Comparison of ENCODE assay signal across 10 mouse cellular contexts in genomic region chr7:116294961-116295360, GRCm38 (mm10). TPM values are rescaled to one million over a fixed set of nuclear protein-coding genes. Genes with fewer than 3 reads are reported as not detected.
DNase-seq lines count a peak whose midpoint lies in the region; ATAC-seq and TF ChIP-seq lines count a peak whose summit lies in the region.
"Had no signal": no experiment of that assay in that cellular context is flagged by ENCODE, and none has a peak within 500 bp of the region (broad histone marks: within the 10 kb centered on the region; RNA-seq: fewer than 3 reads in every experiment).

No protein-coding gene starts in this region.

- no peaks in the 10 kb centered on the region for H3K27me3 ChIP-seq in heart, embryonic 11.5 days (ENCODE audit: control insufficient read depth, insufficient read depth, low read length)
- no peaks in the 10 kb centered on the region for H3K27me3 ChIP-seq in thymus, adult 2 months (ENCODE audit: control insufficient read depth, insufficient read depth, low read length)
- H3K27me3 ChIP-seq: stomach, embryonic 15.5 days had no signal

- 44% methylated on average over 3 of the region's 3 CpGs for WGBS in heart, embryonic 11.5 days (ENCODE audit: insufficient replicate concordance)
- WGBS in thymus, adult 2 months: 33% methylated on average over 3 of the region's 3 CpGs

- TF ChIP-seq POLR2A in thymus, adult 2 months (IDR thresholded peaks at IDR 0.05; ENCODE audit: control insufficient read depth, extremely low read depth, insufficient read depth, low read length, poor library complexity): no peak

- H3K27ac ChIP-seq in heart, embryonic 11.5 days (ENCODE audit: low read depth, low read length): no peak overlapping the region
- H3K27ac ChIP-seq in thymus, adult 2 months (ENCODE audit: control insufficient read depth, insufficient read depth, low read length): no peak overlapping the region
- H3K27ac ChIP-seq: stomach, embryonic 15.5 days had no signal

- no peak overlapping the region for H3K9ac ChIP-seq in heart, embryonic 11.5 days (ENCODE audit: low read depth, low read length)
- H3K9ac ChIP-seq: stomach, embryonic 15.5 days had no signal

- DNase-seq in heart, adult 8-10 months (ENCODE audit: low spot score): no peak
- peak; percentile 14 for DNase-seq in thymus, adult 2 months
- DNase-seq in thymus, adult 18-20 months: no peak
- peak; percentile 44 to 77 for DNase-seq in kidney, postnatal 25 days
- peak; percentile 63 for DNase-seq in yolk sac, embryonic 10.5 days (ENCODE audit: low spot score)
- DNase-seq in cerebellum, postnatal 14 days: no peak
- DNase-seq in urinary bladder, postnatal 25 days (ENCODE audit: low spot score): no peak
- DNase-seq: midbrain, embryonic 14.5 days had no signal

- no peak for TF ChIP-seq CTCF in thymus, adult 2 months (IDR thresholded peaks at IDR 0.05; ENCODE audit: borderline replicate concordance, control insufficient read depth, extremely low read depth, insufficient read depth, low read length, poor library complexity)

- H3K4me3 ChIP-seq in heart, embryonic 11.5 days (ENCODE audit: low read depth, low read length): no peak overlapping the region
- no peak overlapping the region for H3K4me3 ChIP-seq in thymus, adult 2 months (ENCODE audit: control insufficient read depth, insufficient read depth, low read length)
- H3K4me3 ChIP-seq: stomach, embryonic 15.5 days had no signal

- no peaks in the 10 kb centered on the region for H3K36me3 ChIP-seq in heart, embryonic 11.5 days (ENCODE audit: control insufficient read depth, insufficient read depth, low read length)
- no peaks in the 10 kb centered on the region for H3K36me3 ChIP-seq in thymus, adult 2 months (ENCODE audit: control insufficient read depth, insufficient read depth, low read length)
- H3K36me3 ChIP-seq: stomach, embryonic 15.5 days had no signal

- peak; percentile 39; the same call in 1 of the 2 replicates for ATAC-seq in heart, embryonic 11.5 days (replicated peaks; ENCODE audit: insufficient number of reproducible peaks, low FRiP score, low TSS enrichment)

- no peak overlapping the region for H3K4me2 ChIP-seq in heart, embryonic 11.5 days
- H3K4me2 ChIP-seq: stomach, embryonic 15.5 days had no signal

- no peaks in the 10 kb centered on the region for H3K9me3 ChIP-seq in heart, embryonic 11.5 days (replicated peaks; ENCODE audit: control insufficient read depth, low read length)
- H3K9me3 ChIP-seq: stomach, embryonic 15.5 days had no signal

- H3K4me1 ChIP-seq in heart, embryonic 11.5 days (ENCODE audit: control insufficient read depth, insufficient read depth, low read length): peaks cover 16% of the 10 kb centered on the region
- peaks cover 6% of the 10 kb centered on the region; the same call in 1 of the 2 replicates for H3K4me1 ChIP-seq in thymus, adult 2 months (replicated peaks; ENCODE audit: control insufficient read depth, insufficient read depth, low read length)

RNA-seq across cellular contexts. Expression of gene Plekha7, which starts 13.2 kb away (rescaled TPM):
- 25.7 and 29.1 TPM in 2 replicates for polyA plus RNA-seq in heart, embryonic 11.5 days (2014; fragmentation: Nextera tagmentation; extraction: Ambion mirVana)
- total RNA-seq in heart, adult 8-10 months (2022): 1 to 10 TPM; 4.2 to 9.8 (median 6.5) TPM
- 24.4 and 26.9 TPM in 2 replicates for polyA plus RNA-seq in thymus, adult 2 months (2012; rRNA removed)

RNA-seq across cellular contexts. Expression of gene Rps13, which starts 39.0 kb away (rescaled TPM):
- polyA plus RNA-seq in heart, embryonic 11.5 days (2014; fragmentation: Nextera tagmentation; extraction: Ambion mirVana): 706 and 724 TPM in 2 replicates
- total RNA-seq in heart, adult 8-10 months (2022): 100 to 1,000 TPM; 323 to 407 (median 359) TPM
- 160 and 185 TPM in 2 replicates for polyA plus RNA-seq in thymus, adult 2 months (2012; rRNA removed)

Comparison
In these comparisons a context has a peak if more than half of its experiments do, and no peak if none do; other contexts are left out.
1. DNase-seq: peak in thymus, adult 2 months (single experiment), kidney, postnatal 25 days (2 of 2) and yolk sac, embryonic 10.5 days (single experiment); none in heart, adult 8-10 months (single experiment), thymus, adult 18-20 months (0 of 2), cerebellum, postnatal 14 days (0 of 2) and urinary bladder, postnatal 25 days (single experiment).